In the genomic region with DNA sequence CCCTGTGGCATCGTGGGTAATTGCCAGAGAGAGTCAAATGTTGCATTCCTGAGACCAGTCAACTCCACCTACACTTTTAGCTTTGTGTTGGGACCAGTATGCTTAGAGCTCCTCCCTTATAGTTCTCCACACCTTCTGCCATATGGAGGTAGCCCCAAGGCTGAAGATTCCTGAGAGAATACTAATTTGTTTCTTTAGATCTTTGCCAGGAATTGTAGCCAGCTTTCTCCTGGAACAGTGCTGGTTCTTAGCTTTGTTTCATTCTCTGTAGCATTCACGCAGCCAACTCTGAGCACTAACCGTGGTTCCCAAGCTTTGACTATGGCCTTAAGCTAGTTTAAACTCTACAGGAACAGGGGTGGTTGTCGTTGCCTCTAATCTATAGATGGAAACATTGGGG, we compare ENCODE assay signal across 16 mouse cellular contexts. TPM values are rescaled to one million over a fixed set of nuclear protein-coding genes. Genes with fewer than 3 reads are reported as not detected.
DNase-seq lines count a peak whose midpoint lies in the region; ATAC-seq and TF ChIP-seq lines count a peak whose summit lies in the region.
"Had no signal": no experiment of that assay in that cellular context is flagged by ENCODE, and none has a peak within 500 bp of the region (broad histone marks: within the 10 kb centered on the region; RNA-seq: fewer than 3 reads in every experiment).

No protein-coding gene starts in this region.

- no peaks in the 10 kb centered on the region for H3K9me3 ChIP-seq in kidney, embryonic 16.5 days (ENCODE audit: low read length)

- TF ChIP-seq POLR2A in embryonic fibroblast, embryonic 13.5 days (IDR thresholded peaks at IDR 0.05; ENCODE audit: low read depth, low read length), result no peak

- intact Hi-C loops in heart, postnatal 25 days (cut with DNase I), result no loop called here

- DNase-seq in heart, adult 11 months, result peak; percentile 82
- no peak for DNase-seq in heart, postnatal 25 days (ENCODE audit: low spot score)
- no peak for DNase-seq in kidney, adult 18-20 months
- DNase-seq in 3T3-L1 (ENCODE audit: low read depth, low spot score), result peak; percentile 71
- DNase-seq in embryo, embryonic 10 days (ENCODE audit: low spot score), result no peak
- no peak for DNase-seq in thymus, postnatal 25 days
- DNase-seq: adrenal gland, adult 8-10 months; cerebellum, adult 8-10 months; heart, postnatal 4 days; kidney, postnatal 25 days; layer of hippocampus, adult 9-11 months; midbrain, embryonic 14.5 days; thymus, adult 2 months had no signal

- H3K9ac ChIP-seq in kidney, embryonic 16.5 days (replicated peaks; ENCODE audit: low read length), result no peak overlapping the region

- 78% methylated on average over 4 of the region's 4 CpGs for WGBS in kidney, embryonic 16.5 days

- H3K4me1 ChIP-seq in kidney, embryonic 16.5 days (ENCODE audit: insufficient read depth, low read length), result peaks cover 19% of the 10 kb centered on the region
- peaks cover 31% of the 10 kb centered on the region for H3K4me1 ChIP-seq in embryonic fibroblast, embryonic 13.5 days (ENCODE audit: control insufficient read depth, insufficient read depth, low read length)

- no peak overlapping the region for H3K4me2 ChIP-seq in kidney, embryonic 16.5 days (replicated peaks; ENCODE audit: low read depth, low read length)
- H3K4me2 ChIP-seq: liver, embryonic 11.5 days had no signal

- TF ChIP-seq CTCF in embryonic fibroblast, embryonic 13.5 days (IDR thresholded peaks at IDR 0.05; ENCODE audit: borderline replicate concordance, insufficient read depth, low read length), result no peak

- no peak overlapping the region for H3K4me3 ChIP-seq in kidney, embryonic 16.5 days (ENCODE audit: low read length)
- H3K4me3 ChIP-seq in embryonic fibroblast, embryonic 13.5 days (ENCODE audit: insufficient read depth, low read length), result no peak overlapping the region; the same call in 1 of the 2 replicates

- ATAC-seq in kidney, embryonic 16.5 days (ENCODE audit: low FRiP score, low TSS enrichment), result no peak

- peak overlapping the region; percentile 46 for H3K27ac ChIP-seq in kidney, embryonic 16.5 days (ENCODE audit: low read length)
- H3K27ac ChIP-seq in embryonic fibroblast, embryonic 13.5 days (ENCODE audit: insufficient read depth, low read length), result peak overlapping the region; percentile 98

- H3K27me3 ChIP-seq in kidney, embryonic 16.5 days (ENCODE audit: insufficient read depth, low read length), result no peaks in the 10 kb centered on the region

- H3K36me3 ChIP-seq in kidney, embryonic 16.5 days (ENCODE audit: insufficient read depth, low read length), result no peaks in the 10 kb centered on the region

RNA-seq across cellular contexts. Expression of a gene that starts 17.7 kb away (rescaled TPM):
- 1 to 10 TPM; 2.1 TPM for total RNA-seq in heart, postnatal 25 days (2021)
- polyA plus RNA-seq in kidney, embryonic 16.5 days (2015; fragmentation: Nextera tagmentation; extraction: Ambion mirVana), result 10.5 and 12.2 TPM in 2 replicates
- polyA plus RNA-seq in embryonic fibroblast, embryonic 13.5 days (2011; ENCODE audit: insufficient read length, low read depth, missing spikeins), result 26.9 and 37.7 TPM in 2 replicates

Comparison
In these comparisons a context has a peak if more than half of its experiments do, and no peak if none do; other contexts are left out.
1. DNase-seq: peak in heart, adult 11 months (single experiment) and 3T3-L1 (single experiment); none in heart, postnatal 25 days (single experiment), kidney, adult 18-20 months (single experiment), embryo, embryonic 10 days (single experiment) and thymus, postnatal 25 days (single experiment).